Mouse (Mus musculus) testis, adult 2 months (tissue): ENCODE results near the gene Ccdc63.

Experiments
- CTCF ChIP-seq: fragments of 200-500 bp; IDR thresholded peaks from 2 replicates; pipeline ENCODE4 v1.5.1; 2012; ENCODE audit warnings: low read depth, mild to moderate bottlenecking, inconsistent platforms, low read length, moderate library complexity; ENCODE audit not compliant: control insufficient read depth, insufficient read depth, insufficient replicate concordance
- POLR2A ChIP-seq: fragments of 200-500 bp; IDR thresholded peaks from 2 replicates; pipeline ENCODE4 v1.6.1; 2012; ENCODE audit warnings: low read depth, mild to moderate bottlenecking, inconsistent platforms, low read length, moderate library complexity; ENCODE audit not compliant: control insufficient read depth

DNA sequence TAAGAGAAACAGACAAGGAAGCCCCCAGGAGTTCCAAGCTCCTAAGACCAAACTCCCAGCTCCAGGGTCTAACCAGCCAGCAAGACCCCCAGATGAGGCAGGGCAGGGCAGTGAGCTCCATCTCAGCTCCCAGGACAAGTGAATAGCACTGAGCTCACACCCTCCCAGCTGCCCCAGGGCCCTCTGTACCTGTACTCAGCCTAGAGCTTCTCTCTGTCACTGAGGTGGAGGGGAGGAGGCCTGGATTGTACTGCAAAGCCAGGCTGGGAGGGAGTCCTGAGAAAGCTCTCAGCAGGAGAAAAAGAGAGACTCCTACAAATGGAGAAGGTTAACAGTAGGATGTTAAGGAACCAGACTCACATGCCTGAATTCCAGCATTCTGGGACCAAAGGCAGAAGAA lies 6.0 kb upstream of the Ccdc63 start:
- TF ChIP-seq POLR2A: no peak
- no peak for TF ChIP-seq CTCF
